Mouse (Mus musculus): ENCODE measurements around the gene Fasn. TPM values are rescaled to one million over a fixed set of nuclear protein-coding genes. Genes with fewer than 3 reads are reported as not detected.
"Not testable (repeated sequence)": the region's sequence is repeated elsewhere in the genome, so short reads cannot be mapped to it uniquely, and the experiment has no call there.

The Fasn gene
- polyA plus RNA-seq (2015; fragmentation: Nextera tagmentation; extraction: Ambion mirVana): 67.9 and 71.0 TPM in 2 replicates

GRCm38 (mm10) chr11:120823956-120824786 is at the start of gene Fasn:
Gene Fasn, minus strand, starts transcription at chr11:120824547.
- Histone ChIP-seq H3K36me3 (peaks cover 22% of the 10 kb centered on the region), H3K4me2 (peak within 1 kb of the TSS; percentile 78), H3K9me3 (replicated peaks) (no peaks in the 10 kb centered on the region), H3K4me3 (replicated peaks) (peak within 1 kb of the TSS; percentile 82), H3K4me1 (peaks cover 45% of the 10 kb centered on the region), H3K27ac (replicated peaks) (peak within 1 kb of the TSS; percentile 100), H3K9ac (replicated peaks) (peak within 1 kb of the TSS; percentile 92), H3K27me3 (replicated peaks) (no peaks in the 10 kb centered on the region)
- peak; percentile 93 for ATAC-seq (ENCODE audit: low FRiP score)
- WGBS: under 1% methylated on average over 102 of the region's 109 CpGs

DNA sequence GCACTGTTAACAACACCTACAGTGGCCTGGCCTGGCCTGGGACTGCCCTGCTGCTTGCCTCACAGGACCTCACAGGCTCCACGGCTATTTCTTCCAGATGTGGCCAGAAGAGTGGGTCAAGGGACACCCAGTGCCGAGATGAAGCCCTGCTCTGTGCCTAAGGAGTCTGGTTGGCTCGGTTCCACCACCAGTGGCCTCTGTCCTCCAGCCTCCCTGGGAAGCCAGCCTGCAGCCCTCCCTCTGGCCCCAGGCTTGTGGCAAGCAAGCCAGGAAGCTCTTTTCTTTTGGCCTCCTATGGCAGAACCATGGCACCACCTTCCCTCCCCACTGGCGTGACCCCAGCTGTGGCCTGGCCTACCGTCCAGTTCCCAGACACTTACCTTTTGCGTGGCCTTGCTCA is 48.9 kb upstream of the Fasn start:
- Histone ChIP-seq H3K27me3 (replicated peaks) (no peaks in the 10 kb centered on the region), H3K36me3 (0 out of 2 replicates have a peak, but pooled peaks cover 7% of the 10 kb centered on the region), H3K9me3 (replicated peaks) (no peaks in the 10 kb centered on the region), H3K4me2 (no peak overlapping the region), H3K4me3 (replicated peaks) (no peak overlapping the region), H3K27ac (replicated peaks) (no peak overlapping the region), H3K9ac (replicated peaks) (no peak overlapping the region), H3K4me1 (no peaks in the 10 kb centered on the region)
- whole genome bisulfite sequencing: 86% methylated on average over 6 of the region's 6 CpGs
- no peak for ATAC-seq (ENCODE audit: low FRiP score)

DNA sequence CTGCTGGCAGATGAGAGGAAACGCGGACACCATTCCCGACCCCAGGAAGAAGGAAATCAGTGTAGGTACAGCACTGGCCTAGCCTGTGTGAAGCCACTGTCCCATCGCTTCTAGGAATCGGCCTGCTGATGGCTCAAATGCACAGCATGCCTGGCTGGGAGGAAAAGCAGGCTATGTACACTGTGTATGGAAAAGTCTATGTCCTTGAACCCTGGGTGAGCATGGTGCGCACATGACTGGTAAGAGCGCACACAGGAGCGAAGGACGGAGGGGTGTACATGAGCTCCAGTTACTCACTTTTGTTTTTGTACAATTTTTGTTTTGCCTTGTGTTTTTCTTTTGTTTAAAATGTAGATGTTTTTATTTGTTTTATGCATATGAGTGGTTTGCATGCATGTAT is 47.2 kb upstream of the Fasn start:
- no peaks in the 10 kb centered on the region for H3K9me3 ChIP-seq (replicated peaks)
- H3K27me3 ChIP-seq (replicated peaks): no peaks in the 10 kb centered on the region
- no peak overlapping the region for H3K9ac ChIP-seq (replicated peaks)
- H3K4me3 ChIP-seq (replicated peaks): no peak overlapping the region
- H3K4me2 ChIP-seq: no peak overlapping the region
- H3K27ac ChIP-seq (replicated peaks): no peak overlapping the region
- H3K36me3 ChIP-seq: peaks cover under 1% of the 10 kb centered on the region
- H3K4me1 ChIP-seq: no peaks in the 10 kb centered on the region
- WGBS: 95% methylated on average over 9 of the region's 9 CpGs
- no peak for ATAC-seq (ENCODE audit: low FRiP score)

DNA sequence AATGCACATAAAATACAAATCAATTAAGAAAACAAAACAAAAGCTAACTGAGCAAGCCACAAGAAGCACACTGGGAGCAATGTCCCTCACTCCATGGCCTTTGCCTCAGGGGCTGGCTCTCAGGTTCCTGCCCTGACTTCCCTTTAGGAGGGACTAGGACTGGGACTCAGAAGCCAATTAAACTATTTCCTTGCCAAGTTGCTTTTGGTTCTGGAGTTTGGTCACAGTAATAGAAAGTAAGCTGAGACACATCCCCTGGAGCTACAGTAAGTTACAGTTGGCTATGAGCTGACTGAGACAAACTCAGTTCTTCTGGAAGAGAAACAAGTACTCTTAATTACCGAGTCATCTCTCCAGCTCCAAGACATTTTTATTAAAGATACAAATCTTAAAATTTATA is 41.5 kb upstream of the Fasn start:
- H3K9me3 ChIP-seq (replicated peaks): no peaks in the 10 kb centered on the region
- WGBS: 87% methylated on average over 1 of the region's 1 CpGs
- no peak for ATAC-seq (ENCODE audit: low FRiP score)

DNA sequence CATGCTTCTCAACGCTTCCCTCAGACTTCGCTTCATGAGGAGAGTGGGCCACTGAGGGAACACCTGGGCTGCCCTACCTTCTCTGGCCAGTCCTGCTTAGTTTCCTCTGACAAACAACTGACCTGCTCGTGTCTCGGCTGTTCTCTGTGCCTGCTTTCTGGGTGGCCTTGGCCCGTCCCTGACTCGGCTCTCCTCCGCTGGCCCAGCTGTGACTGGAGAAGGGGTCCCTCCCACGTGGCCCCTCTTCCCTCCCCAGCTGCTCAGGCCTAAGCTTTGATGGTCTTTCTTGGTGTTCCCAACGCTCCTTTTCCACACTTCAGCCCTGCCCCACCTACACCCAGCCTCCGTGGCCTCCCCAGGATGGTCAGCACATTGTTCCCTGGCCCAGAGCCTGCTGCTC is 38.5 kb upstream of the Fasn start:
- H3K27me3 ChIP-seq (replicated peaks): no peaks in the 10 kb centered on the region
- H3K4me3 ChIP-seq (replicated peaks): no peak overlapping the region
- H3K9ac ChIP-seq (replicated peaks): no peak overlapping the region
- peaks cover 35% of the 10 kb centered on the region for H3K36me3 ChIP-seq
- no peak overlapping the region for H3K27ac ChIP-seq (replicated peaks)
- H3K4me1 ChIP-seq: no peaks in the 10 kb centered on the region
- no peaks in the 10 kb centered on the region for H3K9me3 ChIP-seq (replicated peaks)
- H3K4me2 ChIP-seq: no peak overlapping the region
- 76% methylated on average over 10 of the region's 10 CpGs for WGBS
- no peak for ATAC-seq (ENCODE audit: low FRiP score)

More for the DNA sequence above, 41.5 kb upstream of the Fasn start:
- H3K9ac ChIP-seq (replicated peaks): no peak overlapping the region
- H3K27ac ChIP-seq (replicated peaks): no peak overlapping the region
- H3K4me1 ChIP-seq: no peaks in the 10 kb centered on the region
- no peak overlapping the region for H3K4me3 ChIP-seq (replicated peaks)
- H3K4me2 ChIP-seq: no peak overlapping the region
- H3K36me3 ChIP-seq: peaks cover 12% of the 10 kb centered on the region
- H3K27me3 ChIP-seq (replicated peaks): no peaks in the 10 kb centered on the region

GRCm38 (mm10) chr11:120855938-120856337 is 31.6 kb upstream of the Fasn start:
- 92% methylated on average over 3 of the region's 3 CpGs for WGBS
- not testable (repeated sequence) for ATAC-seq (ENCODE audit: low FRiP score); H3K4me3 ChIP-seq (replicated peaks)

GRCm38 (mm10) chr11:120853788-120854187 is 29.4 kb upstream of the Fasn start:
- Histone ChIP-seq H3K36me3 (peaks cover 16% of the 10 kb centered on the region; the same call in 1 of the 2 replicates), H3K4me1 (no peaks in the 10 kb centered on the region), H3K9ac (replicated peaks) (no peak overlapping the region), H3K27ac (replicated peaks) (no peak overlapping the region), H3K9me3 (replicated peaks) (no peaks in the 10 kb centered on the region), H3K4me3 (replicated peaks) (no peak overlapping the region), H3K4me2 (no peak overlapping the region), H3K27me3 (replicated peaks) (no peaks in the 10 kb centered on the region)
- 74% methylated on average over 4 of the region's 4 CpGs for WGBS
- no peak for ATAC-seq (ENCODE audit: low FRiP score)

More at GRCm38 (mm10) chr11:120855938-120856337, 31.6 kb upstream of the Fasn start:
- H3K27ac ChIP-seq (replicated peaks); H3K4me2 ChIP-seq; H3K4me1 ChIP-seq; H3K9ac ChIP-seq (replicated peaks); H3K9me3 ChIP-seq (replicated peaks); H3K27me3 ChIP-seq (replicated peaks): not testable (repeated sequence)
- H3K36me3 ChIP-seq: peaks cover 33% of the 10 kb centered on the region

GRCm38 (mm10) chr11:120853158-120853557 is 28.8 kb upstream of the Fasn start:
- Histone ChIP-seq H3K9ac (replicated peaks) (no peak overlapping the region), H3K9me3 (replicated peaks) (no peaks in the 10 kb centered on the region), H3K4me2 (no peak overlapping the region), H3K36me3 (peaks cover 13% of the 10 kb centered on the region; the same call in 1 of the 2 replicates), H3K4me3 (replicated peaks) (no peak overlapping the region), H3K27me3 (replicated peaks) (no peaks in the 10 kb centered on the region), H3K27ac (replicated peaks) (no peak overlapping the region), H3K4me1 (no peaks in the 10 kb centered on the region)
- no peak for ATAC-seq (ENCODE audit: low FRiP score)
- WGBS: 94% methylated on average over 4 of the region's 4 CpGs

- WGBS: 71% methylated on average over 11 of the region's 11 CpGs
- no peak overlapping the region for H3K27ac ChIP-seq (replicated peaks)
- peaks cover 8% of the 10 kb centered on the region; the same call in 1 of the 2 replicates for H3K36me3 ChIP-seq
- no peak overlapping the region for H3K4me2 ChIP-seq
- no peaks in the 10 kb centered on the region for H3K4me1 ChIP-seq
- H3K4me3 ChIP-seq (replicated peaks): no peak overlapping the region
- H3K9ac ChIP-seq (replicated peaks): no peak overlapping the region
- H3K9me3 ChIP-seq (replicated peaks): no peaks in the 10 kb centered on the region
- no peaks in the 10 kb centered on the region for H3K27me3 ChIP-seq (replicated peaks)
- ATAC-seq (ENCODE audit: low FRiP score): no peak
These were observed 28.0 kb upstream of the Fasn start for GRCm38 (mm10) chr11:120852083-120852935.

DNA sequence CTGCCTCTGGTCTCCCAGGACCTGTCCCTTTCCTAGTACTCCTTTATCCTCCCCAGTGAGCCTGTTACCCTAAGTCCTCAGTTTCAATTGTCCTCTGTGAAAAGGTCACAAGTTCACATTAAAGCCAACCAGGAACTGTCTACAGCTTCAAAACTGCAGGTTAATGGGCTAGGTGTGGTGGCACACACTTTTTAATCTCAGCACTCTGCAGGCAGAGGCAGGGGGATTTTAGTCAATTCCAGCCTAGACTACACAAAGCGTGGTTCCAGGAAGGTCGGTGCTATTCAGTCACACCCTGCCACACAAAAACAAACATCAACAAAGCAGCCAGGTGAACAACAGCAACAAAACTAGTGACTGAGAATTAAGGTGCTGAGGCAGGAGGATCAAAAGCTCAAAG is 27.2 kb upstream of the Fasn start:
- ATAC-seq (ENCODE audit: low FRiP score): no peak
- Histone ChIP-seq H3K9me3 (replicated peaks) (no peaks in the 10 kb centered on the region), H3K9ac (replicated peaks) (no peak overlapping the region), H3K27ac (replicated peaks) (no peak overlapping the region), H3K36me3 (peaks cover 7% of the 10 kb centered on the region; the same call in 1 of the 2 replicates), H3K4me2 (no peak overlapping the region), H3K4me3 (replicated peaks) (no peak overlapping the region), H3K27me3 (replicated peaks) (no peaks in the 10 kb centered on the region), H3K4me1 (no peaks in the 10 kb centered on the region)
- WGBS: 82% methylated on average over 2 of the region's 2 CpGs

- no peak for ATAC-seq (ENCODE audit: low FRiP score)
- H3K27me3 ChIP-seq (replicated peaks): no peaks in the 10 kb centered on the region
- H3K4me1 ChIP-seq: no peaks in the 10 kb centered on the region
- peaks cover 5% of the 10 kb centered on the region; the same call in 1 of the 2 replicates for H3K36me3 ChIP-seq
- no peak overlapping the region for H3K27ac ChIP-seq (replicated peaks)
- H3K9ac ChIP-seq (replicated peaks): no peak overlapping the region
- H3K4me2 ChIP-seq: no peak overlapping the region
- 53% methylated on average over 1 of the region's 1 CpGs for whole genome bisulfite sequencing
- no peaks in the 10 kb centered on the region for H3K9me3 ChIP-seq (replicated peaks)
- no peak overlapping the region for H3K4me3 ChIP-seq (replicated peaks)
These were observed 26.8 kb upstream of the Fasn start for GRCm38 (mm10) chr11:120851132-120851531.
